Mouse (Mus musculus) liver, embryonic 11.5 days (tissue): ENCODE measurements around the gene 2310022B05Rik. TPM values are rescaled to one million over a fixed set of nuclear protein-coding genes. Genes with fewer than 3 reads are reported as not detected.

Source experiments
- ATAC-seq: fragments of 200-750 bp; cut with Nextera tagmentation; replicated peaks from 2 replicates; pipeline ENCODE4 v1.8.0; 2017; ENCODE audit warnings: moderate number of reproducible peaks, mild to moderate bottlenecking, moderate TSS enrichment, moderate library complexity; ENCODE audit not compliant: low FRiP score
- DNase-seq: peaks from one replicate; pipeline ENCODE4 v3.0.0-alpha.2; 2017; ENCODE audit warnings: low spot score
- H3K27ac ChIP-seq: fragments of 300-500 bp; sonication (generic); 2 replicates; pipeline ENCODE4 v1.5.1; 2014; ENCODE audit warnings: mild to moderate bottlenecking, low read depth, low read length, control low read depth
- H3K27me3 ChIP-seq: fragments of 300-500 bp; sonication (generic); replicated peaks from 2 replicates; pipeline ENCODE4 v1.6.1; 2014; ENCODE audit warnings: low read length, mixed read lengths; ENCODE audit not compliant: control insufficient read depth, insufficient read depth
- H3K36me3 ChIP-seq: fragments of 300-500 bp; sonication (generic); 2 replicates; pipeline ENCODE4 v1.6.1; 2014; ENCODE audit warnings: mild to moderate bottlenecking, low read length, moderate library complexity, mixed read lengths; ENCODE audit not compliant: control insufficient read depth, insufficient read depth
- H3K4me1 ChIP-seq: fragments of 300-500 bp; sonication (generic); replicated peaks from 2 replicates; pipeline ENCODE4 v1.6.1; 2014; ENCODE audit warnings: low read length, mixed read lengths; ENCODE audit not compliant: control insufficient read depth, insufficient read depth
- H3K4me2 ChIP-seq: fragments of 300-500 bp; sonication (generic); 2 replicates; pipeline ENCODE4 v1.6.1; 2014; ENCODE audit warnings: mild to moderate bottlenecking, control low read depth, moderate library complexity
- H3K4me3 ChIP-seq: fragments of 300-500 bp; sonication (generic); 2 replicates; pipeline ENCODE4 v1.5.1; 2014; ENCODE audit warnings: low read depth, low read length, control low read depth
- H3K9ac ChIP-seq: fragments of 300-500 bp; sonication (generic); 2 replicates; pipeline ENCODE4 v1.6.1; 2014; ENCODE audit warnings: low read depth, low read length, control low read depth
- H3K9me3 ChIP-seq: fragments of 300-500 bp; sonication (generic); 2 replicates; pipeline ENCODE4 v1.6.1; 2016; ENCODE audit warnings: low read length, inconsistent platforms, mixed read lengths; ENCODE audit not compliant: control insufficient read depth
- WGBS: fragments of 180-500 bp; shearing (Covaris S2); extraction: QIAGEN DNeasy Blood & Tissue Kit; methylation state at CpG from one replicate; pipeline ENCODE4 v1.1.7; 2014; 5-methylcytosine and 5-hydroxymethylcytosine counted together
- polyA plus RNA-seq: library from polyadenylated mRNA; unstranded; fragments of >200 nt; fragmentation: Nextera tagmentation; extraction: Ambion mirVana; gene quantifications from 2 replicates; pipeline ENCODE4 v1.2.1, GENCODE M21; 2014

The 2310022B05Rik gene
- polyA plus RNA-seq, 1 experiment from 2014 or later = 17.5 TPM

- Histone ChIP-seq H3K27me3 (no peaks in the 10 kb centered on the region), H3K27ac (no peak overlapping the region), H3K4me2 (no peak overlapping the region), H3K36me3 (peaks cover 9% of the 10 kb centered on the region; the same call in 1 of the 2 replicates), H3K4me3 (no peak overlapping the region), H3K9ac (no peak overlapping the region), H3K4me1 (peaks cover 37% of the 10 kb centered on the region), H3K9me3 (no peaks in the 10 kb centered on the region)
- DNase-seq (no peak), ATAC-seq (no peak)
- WGBS = 63% methylated on average over 28 of the region's 28 CpGs
Measured at GRCm38 (mm10) chr8:124653568-124654475, 9.3 kb downstream of the 2310022B05Rik start.

DNA sequence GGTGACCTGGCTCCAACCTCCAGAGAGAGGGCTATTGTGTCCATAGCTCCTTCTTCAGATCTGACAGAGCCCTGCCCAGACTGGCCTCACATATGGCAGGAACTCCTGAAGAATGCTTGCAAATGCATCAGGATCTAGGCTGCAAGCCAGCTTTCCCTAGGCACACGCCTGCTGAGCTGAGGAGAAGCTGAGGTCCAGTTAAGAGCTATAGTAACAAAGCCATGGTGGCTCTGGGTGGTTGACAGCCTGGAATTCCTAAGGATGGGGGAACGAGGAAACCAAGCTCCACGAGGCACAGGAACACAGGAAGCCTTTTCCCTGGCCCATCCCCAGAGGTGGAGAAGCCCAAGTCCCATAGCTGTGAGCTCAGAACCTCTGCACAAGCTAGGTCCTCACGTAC is 10.6 kb downstream of the 2310022B05Rik start:
- no peak overlapping the region for H3K4me3 ChIP-seq
- no peak for DNase-seq
- H3K27me3 ChIP-seq = no peaks in the 10 kb centered on the region
- H3K4me2 ChIP-seq = no peak overlapping the region
- H3K9me3 ChIP-seq = no peaks in the 10 kb centered on the region
- no peak for ATAC-seq
- 44% methylated on average over 4 of the region's 4 CpGs for WGBS
- peaks cover 28% of the 10 kb centered on the region for H3K4me1 ChIP-seq
- no peak overlapping the region for H3K9ac ChIP-seq
- H3K27ac ChIP-seq = peak overlapping the region; percentile 38; the same call in 1 of the 2 replicates
- H3K36me3 ChIP-seq = peaks cover 9% of the 10 kb centered on the region; the same call in 1 of the 2 replicates

DNA sequence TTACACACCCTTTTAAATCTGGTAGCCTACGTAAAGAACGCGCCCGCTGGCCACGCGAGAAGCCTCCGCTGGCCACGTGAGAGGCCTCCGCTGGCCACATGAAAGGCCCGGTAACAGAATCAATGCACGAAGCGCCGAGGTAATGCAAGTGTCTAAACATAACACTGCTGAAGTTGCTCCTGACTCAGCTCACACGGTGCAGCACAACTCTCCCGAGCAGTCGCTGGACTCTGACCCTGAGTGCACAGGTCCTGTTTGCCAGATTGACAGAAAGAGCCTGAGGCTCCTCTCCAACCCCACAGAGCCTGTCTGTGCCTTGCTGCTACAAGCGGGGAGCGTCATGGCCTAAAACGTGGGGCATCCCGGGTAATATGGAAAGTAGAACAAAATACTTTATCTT is 11.4 kb downstream of the 2310022B05Rik start:
- H3K4me2 ChIP-seq = no peak overlapping the region
- H3K36me3 ChIP-seq = peaks cover 9% of the 10 kb centered on the region; the same call in 1 of the 2 replicates
- H3K27me3 ChIP-seq = no peaks in the 10 kb centered on the region
- H3K4me3 ChIP-seq = no peak overlapping the region
- no peak overlapping the region for H3K9ac ChIP-seq
- WGBS = 85% methylated on average over 20 of the region's 20 CpGs
- peak overlapping the region; percentile 44; the same call in 1 of the 2 replicates for H3K27ac ChIP-seq
- peak; percentile 45; the same call in 1 of the 2 replicates for ATAC-seq
- H3K4me1 ChIP-seq = peaks cover 25% of the 10 kb centered on the region
- H3K9me3 ChIP-seq = no peaks in the 10 kb centered on the region
- peak; percentile 36 for DNase-seq

DNA sequence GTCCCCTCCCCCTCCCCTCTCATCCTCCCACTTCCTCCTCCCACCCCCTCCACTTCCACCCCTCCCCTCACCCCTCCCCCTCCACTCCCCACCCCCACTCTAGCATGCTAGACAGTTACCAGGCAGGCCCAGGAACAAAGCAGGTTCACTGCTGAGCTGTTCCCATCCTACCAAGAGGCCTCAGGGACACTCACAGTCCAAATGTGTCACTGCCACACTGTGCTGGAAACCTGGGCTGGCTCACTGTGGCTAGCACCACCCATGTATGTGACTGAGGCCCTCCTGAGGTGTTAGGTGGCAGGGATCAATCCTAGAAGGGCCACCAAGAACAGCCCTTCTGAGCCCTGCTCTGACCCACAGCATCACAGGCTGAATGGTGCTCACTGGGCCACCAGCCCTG is 14.9 kb downstream of the 2310022B05Rik start:
- no peak overlapping the region for H3K4me3 ChIP-seq
- H3K27ac ChIP-seq = no peak overlapping the region
- H3K4me2 ChIP-seq = no peak overlapping the region
- no peak for ATAC-seq
- H3K27me3 ChIP-seq = no peaks in the 10 kb centered on the region
- no peaks in the 10 kb centered on the region for H3K9me3 ChIP-seq
- H3K4me1 ChIP-seq = peaks cover 10% of the 10 kb centered on the region
- H3K9ac ChIP-seq = no peak overlapping the region
- DNase-seq = no peak
- H3K36me3 ChIP-seq = peaks cover 9% of the 10 kb centered on the region; the same call in 1 of the 2 replicates

GRCm38 (mm10) chr8:124643540-124644339 is 19.4 kb downstream of the 2310022B05Rik start:
- no peak for ATAC-seq
- Histone ChIP-seq H3K4me3 (no peak overlapping the region), H3K4me2 (no peak overlapping the region), H3K36me3 (peaks cover 6% of the 10 kb centered on the region), H3K27ac (no peak overlapping the region), H3K9me3 (no peaks in the 10 kb centered on the region), H3K4me1 (peaks cover 3% of the 10 kb centered on the region; the same call in 1 of the 2 replicates), H3K27me3 (no peaks in the 10 kb centered on the region), H3K9ac (no peak overlapping the region)
- DNase-seq = no peak
- WGBS = 65% methylated on average over 18 of the region's 18 CpGs

DNA sequence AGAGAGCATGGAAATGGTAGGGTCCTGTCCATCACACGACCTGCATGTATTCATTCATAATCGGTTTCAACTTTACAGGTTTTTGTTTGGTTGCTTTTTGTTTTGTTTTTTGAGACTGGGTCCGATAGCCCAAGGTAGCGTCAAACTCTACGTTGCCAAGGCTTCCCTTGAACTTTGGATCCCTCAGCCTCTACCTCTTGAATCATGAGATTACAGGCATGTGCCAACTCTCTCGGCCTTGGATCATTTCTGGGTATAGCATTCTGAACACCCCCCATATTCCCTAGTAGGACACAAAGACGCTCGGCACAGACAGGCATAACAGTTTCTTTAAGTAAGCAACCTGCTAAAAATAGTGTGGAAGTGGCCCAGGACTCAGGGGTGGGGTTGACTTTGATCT is 21.6 kb downstream of the 2310022B05Rik start:
- ATAC-seq = no peak
- H3K36me3 ChIP-seq = peaks cover 14% of the 10 kb centered on the region
- H3K27me3 ChIP-seq = no peaks in the 10 kb centered on the region
- no peak overlapping the region for H3K27ac ChIP-seq
- H3K9ac ChIP-seq = no peak overlapping the region
- H3K4me3 ChIP-seq = no peak overlapping the region
- WGBS = 88% methylated on average over 8 of the region's 8 CpGs
- H3K9me3 ChIP-seq = no peaks in the 10 kb centered on the region
- H3K4me2 ChIP-seq = no peak overlapping the region
- no peaks in the 10 kb centered on the region for H3K4me1 ChIP-seq
- DNase-seq = no peak

DNA sequence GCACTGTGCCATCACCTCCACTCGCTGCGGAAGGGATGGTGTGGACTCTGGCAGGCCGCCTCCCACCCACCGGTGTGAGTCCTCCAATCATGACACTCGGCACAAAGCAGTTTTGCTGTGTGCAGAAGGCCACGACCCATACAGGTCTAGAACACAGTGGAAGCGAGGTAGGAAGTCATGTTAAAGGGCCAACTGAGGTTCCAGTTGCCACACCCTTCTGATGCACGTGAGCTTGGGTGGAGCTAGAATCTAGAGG is 28.0 kb downstream of the 2310022B05Rik start:
- Histone ChIP-seq H3K27me3 (no peaks in the 10 kb centered on the region), H3K9me3 (no peaks in the 10 kb centered on the region), H3K4me3 (no peak overlapping the region), H3K36me3 (peaks cover 14% of the 10 kb centered on the region), H3K9ac (no peak overlapping the region), H3K27ac (no peak overlapping the region), H3K4me1 (no peaks in the 10 kb centered on the region), H3K4me2 (no peak overlapping the region)
- no peak for ATAC-seq
- DNase-seq = no peak
- WGBS = 75% methylated on average over 8 of the region's 8 CpGs

- Histone ChIP-seq H3K4me3 (no peak overlapping the region), H3K27ac (no peak overlapping the region), H3K36me3 (peaks cover 14% of the 10 kb centered on the region), H3K27me3 (no peaks in the 10 kb centered on the region), H3K4me1 (no peaks in the 10 kb centered on the region), H3K9ac (no peak overlapping the region), H3K4me2 (no peak overlapping the region), H3K9me3 (no peaks in the 10 kb centered on the region)
- DNase-seq = no peak
- 82% methylated on average over 13 of the region's 13 CpGs for WGBS
- no peak for ATAC-seq
Measured at GRCm38 (mm10) chr8:124634411-124635246, 28.5 kb downstream of the 2310022B05Rik start.
